Mouse (Mus musculus): ENCODE data around the gene Vps26a. TPM values are rescaled to one million over a fixed set of nuclear protein-coding genes. Genes with fewer than 3 reads are reported as not detected.
A peak's percentile ranks its signal among the peaks of the same experiment; 100 is the strongest.
"Not testable (repeated sequence)": the region's sequence is repeated elsewhere in the genome, so short reads cannot be mapped to it uniquely, and the experiment has no call there.

The Vps26a gene
- total RNA-seq, 2 experiments from 2014 or later = 50.6 to 59.9 TPM

- DNase-seq = no peak
Measured at GRCm38 (mm10) chr10:62500916-62501615, 14.5 kb upstream of the Vps26a start.

GRCm38 (mm10) chr10:62500088-62500915 lies 13.7 kb upstream of the Vps26a start:
- DNase-seq = peak; percentile 55 to 71

DNA sequence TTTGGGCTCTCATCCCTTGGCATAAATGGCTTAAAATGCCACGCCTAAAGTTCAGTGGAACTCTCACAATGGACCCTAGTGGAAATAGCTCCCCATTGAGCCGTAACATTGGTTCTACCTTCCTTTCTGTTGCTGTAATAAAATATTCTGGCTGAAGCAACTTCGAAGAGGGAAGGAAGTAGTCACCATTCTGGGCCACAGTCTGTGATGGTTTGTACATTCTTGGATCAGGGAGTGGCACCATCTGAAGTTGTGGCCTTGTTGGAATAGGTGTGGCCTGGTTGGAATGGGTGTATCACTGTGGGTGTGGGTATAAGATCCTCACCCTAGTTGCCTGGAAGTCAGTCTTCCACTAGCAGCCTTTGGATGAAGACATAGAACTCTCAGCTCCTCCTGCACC lies 5.1 kb upstream of the Vps26a start:
- DNase-seq = not testable (repeated sequence)

DNA sequence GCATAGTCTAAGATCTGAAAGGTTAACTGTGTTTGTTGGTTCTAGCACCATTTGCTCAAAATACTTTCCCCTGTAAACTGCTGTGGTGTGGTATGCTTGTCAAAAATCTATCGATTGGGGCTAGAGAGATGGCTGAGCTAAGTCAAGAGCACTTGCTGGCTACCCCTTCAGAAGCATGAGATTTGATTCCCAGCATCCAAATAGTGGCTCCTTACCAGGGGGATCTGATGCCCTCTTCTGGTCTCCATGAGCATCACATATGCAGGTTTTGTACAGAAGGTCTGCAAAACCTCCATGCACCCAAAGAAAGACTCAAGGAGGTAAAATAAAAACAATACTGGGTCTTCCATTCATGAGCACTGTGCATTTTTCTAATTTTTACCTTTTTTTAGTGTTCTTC lies 1.7 kb upstream of the Vps26a start:
- DNase-seq = peak; percentile 40 to 61

GRCm38 (mm10) chr10:62485878-62486582 lies 575 bp downstream of the Vps26a start:
- DNase-seq = peak in 1 of 2 experiments; percentile 6

GRCm38 (mm10) chr10:62481108-62481852 lies 5.3 kb downstream of the Vps26a start:
- no peak for DNase-seq

DNA sequence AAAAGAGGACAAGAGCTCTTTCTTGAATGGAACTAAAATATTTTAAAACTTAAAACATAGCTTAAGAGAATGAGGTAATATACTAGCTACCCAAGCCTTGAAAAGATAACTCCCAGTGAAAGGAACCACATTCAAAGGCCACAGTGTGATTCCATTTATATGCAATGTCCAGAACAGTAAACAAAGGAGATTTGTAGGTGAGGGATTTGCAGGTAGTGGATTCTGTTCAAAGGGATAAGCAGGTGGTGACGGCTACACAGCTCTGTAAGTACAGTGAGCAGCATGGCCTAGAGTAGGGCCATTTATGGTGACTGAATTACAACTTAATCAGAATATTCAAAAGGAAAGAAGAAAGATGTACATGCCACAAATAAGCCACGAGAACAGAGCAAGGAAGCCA lies 9.6 kb downstream of the Vps26a start:
- no peak for DNase-seq

DNA sequence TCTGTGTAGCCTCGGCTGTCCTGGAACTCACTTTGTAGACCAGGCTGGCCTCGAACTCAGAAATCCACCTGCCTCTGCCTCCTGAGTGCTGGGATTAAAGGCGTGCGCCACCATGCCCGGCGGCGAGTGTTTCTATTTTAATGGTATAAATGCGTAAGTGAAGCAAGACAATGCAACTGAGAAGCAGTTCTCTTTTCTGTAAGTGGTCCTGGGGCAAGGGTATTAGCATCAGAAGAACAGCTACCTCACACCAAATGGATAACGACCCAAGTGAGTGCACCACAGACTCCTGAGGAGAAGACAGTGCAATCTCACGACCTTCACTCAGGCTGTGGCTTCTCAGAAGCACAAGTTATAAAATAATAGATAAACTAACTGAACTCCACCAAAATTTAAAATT lies 11.7 kb downstream of the Vps26a start:
- no peak for DNase-seq

- DNase-seq = no peak
Measured at GRCm38 (mm10) chr10:62471105-62471504, 15.5 kb downstream of the Vps26a start.

- no peak for DNase-seq
Measured at GRCm38 (mm10) chr10:62469736-62470135, 16.9 kb downstream of the Vps26a start.

- DNase-seq = no peak
Measured at GRCm38 (mm10) chr10:62461321-62461720, 25.3 kb downstream of the Vps26a start.

DNA sequence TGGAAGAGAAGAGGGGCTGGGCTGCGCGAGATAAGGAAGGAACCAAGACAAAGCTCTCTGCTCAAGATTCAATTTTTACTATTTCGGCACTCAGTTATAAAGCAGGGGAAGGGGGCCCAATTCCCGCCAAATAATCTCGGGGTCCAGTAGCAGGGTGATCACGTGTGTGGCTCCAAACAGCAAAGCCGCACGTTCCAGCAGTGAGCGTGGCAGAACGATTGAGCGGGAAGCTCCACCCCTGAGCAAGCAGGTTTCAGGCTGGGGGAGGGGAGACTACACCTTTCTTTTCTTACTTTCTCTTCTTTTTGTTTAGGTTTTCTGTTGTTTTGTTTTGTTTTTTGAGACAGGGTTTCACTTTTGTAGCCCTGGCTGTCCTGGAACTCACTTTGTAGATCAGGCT lies 34.6 kb downstream of the Vps26a start:
- DNase-seq = not testable (repeated sequence)

DNA sequence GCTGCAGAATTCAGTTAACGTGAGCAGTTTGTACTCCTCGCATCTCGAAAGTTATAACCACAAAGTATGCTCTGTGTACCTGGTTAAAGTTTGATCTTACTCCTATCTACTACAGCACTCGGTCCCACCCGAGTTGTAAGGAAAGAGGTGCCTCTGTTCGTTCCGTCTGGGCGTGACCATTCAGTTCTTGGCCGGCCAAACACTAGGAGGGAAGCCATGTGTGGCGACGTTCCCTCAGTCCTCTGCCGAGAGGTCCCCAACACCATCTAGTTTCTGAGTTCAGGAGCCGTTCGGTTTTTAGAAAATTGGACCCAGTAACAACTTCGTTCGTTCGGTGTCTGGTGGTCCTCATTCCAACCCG lies 36.3 kb downstream of the Vps26a start:
- DNase-seq = no peak

GRCm38 (mm10) chr10:62449364-62450279 lies 37.0 kb downstream of the Vps26a start, which contains the start of the genes 4930507D05Rik and Supv3l1:
Gene 4930507D05Rik (plus strand): TSS chr10:62449489.
Gene Supv3l1 (minus strand): TSS chr10:62449738.
- DNase-seq = peak; percentile 91 to 94

- DNase-seq = no peak
Measured at GRCm38 (mm10) chr10:62430427-62430826, 56.2 kb downstream of the Vps26a start.

GRCm38 (mm10) chr10:62425081-62425871 lies 61.3 kb downstream of the Vps26a start:
- DNase-seq = no peak

- DNase-seq = no peak
Measured at GRCm38 (mm10) chr10:62422255-62422654, 64.3 kb downstream of the Vps26a start, which contains the start of gene Hkdc1. Gene Hkdc1 (minus strand): TSS chr10:62422491.

DNA sequence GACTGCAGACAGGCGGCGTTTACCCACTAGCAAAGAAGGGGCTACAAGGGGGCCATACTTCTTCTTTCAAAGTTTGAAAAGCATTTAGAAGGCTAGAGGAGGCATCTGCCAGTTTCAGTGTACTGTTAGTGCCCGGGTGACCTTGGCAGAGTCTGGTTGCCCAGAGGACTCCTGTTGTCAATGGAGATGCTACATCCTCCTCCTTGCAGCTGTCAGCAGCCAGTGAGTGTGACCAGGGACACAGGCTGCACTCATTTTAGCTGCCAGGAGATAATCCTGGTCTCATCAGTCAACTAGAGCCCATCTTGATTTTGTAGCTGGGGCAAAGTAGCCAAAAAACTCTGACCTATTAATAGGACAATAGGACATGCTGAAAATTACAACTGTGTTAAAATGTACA lies 65.5 kb downstream of the Vps26a start:
- DNase-seq = no peak

DNA sequence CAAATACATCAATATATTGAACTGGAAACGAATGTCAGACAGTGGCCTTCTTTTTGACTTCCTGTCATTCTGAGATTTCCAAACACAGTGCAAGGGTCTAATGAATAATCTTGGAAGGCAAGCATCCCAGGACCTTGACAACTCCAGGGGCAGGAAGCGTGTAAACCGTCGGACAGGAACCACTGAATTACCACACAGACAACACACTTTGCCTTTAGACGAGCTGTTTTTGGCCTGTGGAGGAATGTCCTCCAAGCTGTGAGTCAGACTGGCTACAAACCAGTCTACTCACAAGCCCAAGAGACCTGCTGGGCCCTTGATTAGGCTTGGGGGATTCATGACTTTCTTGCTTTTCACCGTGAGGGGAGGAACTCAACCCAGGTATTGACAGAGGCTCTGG lies 66.2 kb downstream of the Vps26a start:
- DNase-seq = no peak

GRCm38 (mm10) chr10:62419422-62419821 lies 67.2 kb downstream of the Vps26a start:
- DNase-seq = no peak

Data from adrenal gland, postnatal 36 days (tissue).